Mouse (Mus musculus): ENCODE data around the gene Tmppe. TPM values are rescaled to one million over a fixed set of nuclear protein-coding genes. Genes with fewer than 3 reads are reported as not detected.
"Not testable (repeated sequence)": the region's sequence is repeated elsewhere in the genome, so short reads cannot be mapped to it uniquely, and the experiment has no call there.

Gene Tmppe
- polyA plus RNA-seq, 1 experiment = 6.7 TPM

- H3K4me1 ChIP-seq (ENCODE audit: control insufficient read depth, insufficient read depth, low read length) = peaks cover 10% of the 10 kb centered on the region
- H3K27ac ChIP-seq (ENCODE audit: insufficient read depth, low read depth, low read length) = no peak overlapping the region
- no peak overlapping the region for H3K4me3 ChIP-seq (ENCODE audit: insufficient read depth, low read length)
- TF ChIP-seq POLR2A (IDR thresholded peaks at IDR 0.05; ENCODE audit: borderline replicate concordance, low read depth, low read length) (no peak), CTCF (IDR thresholded peaks at IDR 0.05; ENCODE audit: low read depth, low read length) (no peak)
These were observed 17.8 kb upstream of the Tmppe start for GRCm38 (mm10) chr9:114382936-114383710.

GRCm38 (mm10) chr9:114384691-114385090 is 16.2 kb upstream of the Tmppe start:
- TF ChIP-seq POLR2A (IDR thresholded peaks at IDR 0.05; ENCODE audit: borderline replicate concordance, low read depth, low read length) (no peak), CTCF (IDR thresholded peaks at IDR 0.05; ENCODE audit: low read depth, low read length) (no peak)
- no peak overlapping the region for H3K4me3 ChIP-seq (ENCODE audit: insufficient read depth, low read length)
- no peak overlapping the region for H3K27ac ChIP-seq (ENCODE audit: insufficient read depth, low read depth, low read length)
- H3K4me1 ChIP-seq (ENCODE audit: control insufficient read depth, insufficient read depth, low read length) = peaks cover 10% of the 10 kb centered on the region

- TF ChIP-seq CTCF (IDR thresholded peaks at IDR 0.05; ENCODE audit: low read depth, low read length) (no peak), POLR2A (IDR thresholded peaks at IDR 0.05; ENCODE audit: borderline replicate concordance, low read depth, low read length) (no peak)
- Histone ChIP-seq H3K4me3 (ENCODE audit: insufficient read depth, low read length) (no peak overlapping the region), H3K4me1 (ENCODE audit: control insufficient read depth, insufficient read depth, low read length) (peaks cover 10% of the 10 kb centered on the region), H3K27ac (ENCODE audit: insufficient read depth, low read depth, low read length) (no peak overlapping the region)
These were observed 15.7 kb upstream of the Tmppe start for GRCm38 (mm10) chr9:114385160-114385559.

GRCm38 (mm10) chr9:114387086-114387485 is 13.8 kb upstream of the Tmppe start:
- Histone ChIP-seq H3K4me1 (ENCODE audit: control insufficient read depth, insufficient read depth, low read length) (peaks cover 10% of the 10 kb centered on the region), H3K4me3 (ENCODE audit: insufficient read depth, low read length) (no peak overlapping the region), H3K27ac (ENCODE audit: insufficient read depth, low read depth, low read length) (no peak overlapping the region)
- TF ChIP-seq POLR2A (IDR thresholded peaks at IDR 0.05; ENCODE audit: borderline replicate concordance, low read depth, low read length) (no peak), CTCF (IDR thresholded peaks at IDR 0.05; ENCODE audit: low read depth, low read length) (no peak)

- TF ChIP-seq POLR2A (IDR thresholded peaks at IDR 0.05; ENCODE audit: borderline replicate concordance, low read depth, low read length) (no peak), CTCF (IDR thresholded peaks at IDR 0.05; ENCODE audit: low read depth, low read length) (no peak)
These were observed 12.6 kb upstream of the Tmppe start for GRCm38 (mm10) chr9:114388288-114388687.

GRCm38 (mm10) chr9:114388701-114389370 is 12.1 kb upstream of the Tmppe start:
- Histone ChIP-seq H3K4me1 (ENCODE audit: control insufficient read depth, insufficient read depth, low read length) (peaks cover 13% of the 10 kb centered on the region), H3K27ac (ENCODE audit: insufficient read depth, low read depth, low read length) (no peak overlapping the region), H3K4me3 (ENCODE audit: insufficient read depth, low read length) (peak overlapping the region; percentile 95; the same call in 1 of the 2 replicates)
- TF ChIP-seq CTCF (IDR thresholded peaks at IDR 0.05; ENCODE audit: low read depth, low read length) (no peak), POLR2A (IDR thresholded peaks at IDR 0.05; ENCODE audit: borderline replicate concordance, low read depth, low read length) (no peak)

More at GRCm38 (mm10) chr9:114388288-114388687, 12.6 kb upstream of the Tmppe start:
- H3K27ac ChIP-seq (ENCODE audit: insufficient read depth, low read depth, low read length) = no peak overlapping the region
- H3K4me3 ChIP-seq (ENCODE audit: insufficient read depth, low read length) = no peak overlapping the region
- peaks cover 10% of the 10 kb centered on the region for H3K4me1 ChIP-seq (ENCODE audit: control insufficient read depth, insufficient read depth, low read length)

- TF ChIP-seq POLR2A (IDR thresholded peaks at IDR 0.05; ENCODE audit: borderline replicate concordance, low read depth, low read length) (no peak), CTCF (IDR thresholded peaks at IDR 0.05; ENCODE audit: low read depth, low read length) (peak; percentile 53)
- H3K27ac ChIP-seq (ENCODE audit: insufficient read depth, low read depth, low read length) = no peak overlapping the region
- peak overlapping the region; percentile 95 for H3K4me3 ChIP-seq (ENCODE audit: insufficient read depth, low read length)
- peaks cover 19% of the 10 kb centered on the region for H3K4me1 ChIP-seq (ENCODE audit: control insufficient read depth, insufficient read depth, low read length)
These were observed 11.5 kb upstream of the Tmppe start for GRCm38 (mm10) chr9:114389371-114389904.

- TF ChIP-seq CTCF (IDR thresholded peaks at IDR 0.05; ENCODE audit: low read depth, low read length) = no peak
- TF ChIP-seq POLR2A (IDR thresholded peaks at IDR 0.05; ENCODE audit: borderline replicate concordance, low read depth, low read length) = no peak
- Histone ChIP-seq H3K4me3 (ENCODE audit: insufficient read depth, low read length) (peak within 1 kb of the TSS; percentile 95), H3K27ac (ENCODE audit: insufficient read depth, low read depth, low read length) (peak within 1 kb of the TSS; percentile 42), H3K4me1 (ENCODE audit: control insufficient read depth, insufficient read depth, low read length) (peaks cover 26% of the 10 kb centered on the region)
These were observed 10.8 kb upstream of the Tmppe start, which contains the start of gene Crtap for GRCm38 (mm10) chr9:114389905-114390748. Crtap (minus strand) TSS chr9:114390675.

GRCm38 (mm10) chr9:114390749-114391075 is 10.2 kb upstream of the Tmppe start:
- peaks cover 24% of the 10 kb centered on the region for H3K4me1 ChIP-seq (ENCODE audit: control insufficient read depth, insufficient read depth, low read length)
- H3K27ac ChIP-seq (ENCODE audit: insufficient read depth, low read depth, low read length) = no peak overlapping the region; the same call in 1 of the 2 replicates
- peak overlapping the region; percentile 95 for H3K4me3 ChIP-seq (ENCODE audit: insufficient read depth, low read length)
- no peak for TF ChIP-seq CTCF (IDR thresholded peaks at IDR 0.05; ENCODE audit: low read depth, low read length)
- no peak for TF ChIP-seq POLR2A (IDR thresholded peaks at IDR 0.05; ENCODE audit: borderline replicate concordance, low read depth, low read length)

- Histone ChIP-seq H3K4me1 (ENCODE audit: control insufficient read depth, insufficient read depth, low read length) (peaks cover 20% of the 10 kb centered on the region), H3K27ac (ENCODE audit: insufficient read depth, low read depth, low read length) (peak overlapping the region; percentile 86)
- H3K4me3 ChIP-seq (ENCODE audit: insufficient read depth, low read length) = not testable (repeated sequence)
These were observed 6.8 kb upstream of the Tmppe start for GRCm38 (mm10) chr9:114394136-114394535.
